Mouse (Mus musculus): Measurements from ENCODE around the gene Rpp25l. TPM values are rescaled to one million over a fixed set of nuclear protein-coding genes. Genes with fewer than 3 reads are reported as not detected.

Rpp25l gene
- polyA plus RNA-seq, 1 experiment = 9.0 TPM

DNA sequence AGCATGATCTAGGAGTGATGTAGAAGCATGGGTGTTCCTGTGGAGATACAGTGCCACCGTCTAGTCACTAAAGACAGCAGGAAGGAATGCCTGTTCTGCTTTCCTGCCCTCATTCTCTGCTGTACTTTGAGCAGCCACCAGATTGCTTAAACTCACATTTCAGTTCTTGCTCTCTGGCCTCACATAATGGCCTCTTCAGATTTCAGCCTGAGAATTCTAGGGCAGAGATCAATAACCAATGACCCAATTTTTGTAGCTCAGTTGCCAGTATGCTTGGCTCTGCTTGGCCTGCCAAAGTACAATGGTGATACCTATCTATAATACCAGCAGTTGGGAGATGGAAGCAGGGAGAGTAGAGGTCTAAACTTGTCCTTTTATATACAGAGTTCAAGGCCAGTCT lies 31.7 kb upstream of the Rpp25l start:
- no peak overlapping the region for H3K4me3 ChIP-seq (ENCODE audit: insufficient read depth, low read depth, low read length)
- H3K4me1 ChIP-seq (ENCODE audit: control insufficient read depth, insufficient read depth, insufficient read length, low read length) = peaks cover 6% of the 10 kb centered on the region; the same call in 1 of the 2 replicates
- H3K27ac ChIP-seq (replicated peaks; ENCODE audit: low read depth, low read length) = no peak overlapping the region

DNA sequence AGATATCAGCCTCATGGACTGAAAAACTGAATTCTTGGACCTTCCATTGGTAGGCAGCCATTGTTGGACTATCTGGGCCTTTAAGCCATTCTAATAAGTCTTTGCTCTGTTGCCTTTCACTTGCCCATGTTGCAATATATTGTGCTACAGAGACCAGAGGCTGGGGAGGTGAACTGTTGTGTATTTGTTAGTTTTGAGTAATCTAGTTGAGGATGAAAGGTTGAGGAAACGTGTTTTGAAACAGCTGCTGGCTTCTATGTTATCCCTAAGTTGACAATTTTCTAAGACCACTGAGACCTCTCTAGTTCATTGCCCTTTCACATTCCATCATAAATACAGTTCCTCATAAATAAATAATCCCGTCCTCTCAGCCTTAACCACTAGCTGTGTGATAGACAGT lies 30.8 kb upstream of the Rpp25l start:
- H3K4me3 ChIP-seq (ENCODE audit: insufficient read depth, low read depth, low read length) = no peak overlapping the region
- peaks cover 8% of the 10 kb centered on the region; the same call in 1 of the 2 replicates for H3K4me1 ChIP-seq (ENCODE audit: control insufficient read depth, insufficient read depth, insufficient read length, low read length)
- H3K27ac ChIP-seq (replicated peaks; ENCODE audit: low read depth, low read length) = no peak overlapping the region

DNA sequence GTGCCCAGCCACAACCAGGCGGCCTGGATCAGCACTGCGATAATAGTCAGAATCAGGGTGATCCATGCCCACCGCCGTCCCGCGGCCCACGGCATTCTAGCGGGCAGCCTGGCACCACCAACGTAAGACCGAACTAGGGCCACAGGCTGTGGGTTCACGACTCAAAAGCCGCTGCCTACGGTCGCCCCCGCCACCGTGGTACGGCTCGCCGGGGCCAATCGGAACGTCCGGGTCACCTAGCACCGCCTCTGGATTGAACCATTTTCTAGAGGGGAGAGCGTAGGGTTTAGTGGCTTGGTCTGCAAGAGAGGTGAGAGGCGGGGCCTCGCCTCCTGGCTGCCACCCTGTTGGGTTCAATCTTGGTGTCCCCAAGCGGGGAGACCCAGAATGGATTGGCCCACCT lies 27.8 kb upstream of the Rpp25l start:
- Histone ChIP-seq H3K27ac (replicated peaks; ENCODE audit: low read depth, low read length) (peak overlapping the region; percentile 77), H3K4me1 (ENCODE audit: control insufficient read depth, insufficient read depth, insufficient read length, low read length) (peaks cover 8% of the 10 kb centered on the region; the same call in 1 of the 2 replicates), H3K4me3 (ENCODE audit: insufficient read depth, low read depth, low read length) (peak overlapping the region; percentile 93)

DNA sequence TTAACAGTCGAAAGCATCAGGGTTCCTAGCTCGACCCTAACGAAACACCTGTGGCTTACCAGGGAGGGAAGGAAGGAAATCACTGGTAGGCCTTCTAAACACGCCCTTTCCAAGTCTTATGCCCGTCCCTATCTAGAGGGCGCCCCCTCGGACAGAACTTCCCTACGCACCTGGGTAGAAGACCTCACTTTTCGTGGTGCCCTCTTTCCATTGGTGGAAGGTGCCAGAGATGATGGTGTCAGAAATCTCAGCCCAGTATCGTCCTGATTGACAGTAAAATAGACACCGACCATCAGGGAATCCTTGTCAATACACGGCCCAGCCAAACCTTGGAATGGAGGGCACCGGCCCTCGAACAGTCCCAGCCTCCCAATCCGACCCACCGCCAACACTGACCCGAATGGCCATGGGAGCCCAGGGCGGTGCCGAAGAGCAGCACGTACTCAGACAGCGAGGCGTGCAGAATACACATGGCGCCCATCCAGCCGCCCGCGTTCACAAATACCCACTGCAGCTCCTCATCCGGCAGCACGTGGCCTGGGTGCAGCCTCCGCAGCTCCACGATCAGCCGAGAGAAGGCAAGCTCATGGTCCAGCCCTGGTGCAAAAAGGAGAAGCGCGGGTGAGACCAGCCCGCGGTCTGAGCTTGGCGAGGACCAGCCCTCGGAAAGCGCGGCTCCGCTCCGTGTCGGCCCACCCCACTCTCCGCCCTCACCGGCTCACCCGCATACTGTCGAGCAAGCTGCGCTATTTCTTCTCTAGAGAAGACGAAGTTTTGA lies 27.2 kb upstream of the Rpp25l start:
- Histone ChIP-seq H3K27ac (replicated peaks; ENCODE audit: low read depth, low read length) (peak overlapping the region; percentile 77), H3K4me1 (ENCODE audit: control insufficient read depth, insufficient read depth, insufficient read length, low read length) (peaks cover 8% of the 10 kb centered on the region; the same call in 1 of the 2 replicates), H3K4me3 (ENCODE audit: insufficient read depth, low read depth, low read length) (peak overlapping the region; percentile 93)

DNA sequence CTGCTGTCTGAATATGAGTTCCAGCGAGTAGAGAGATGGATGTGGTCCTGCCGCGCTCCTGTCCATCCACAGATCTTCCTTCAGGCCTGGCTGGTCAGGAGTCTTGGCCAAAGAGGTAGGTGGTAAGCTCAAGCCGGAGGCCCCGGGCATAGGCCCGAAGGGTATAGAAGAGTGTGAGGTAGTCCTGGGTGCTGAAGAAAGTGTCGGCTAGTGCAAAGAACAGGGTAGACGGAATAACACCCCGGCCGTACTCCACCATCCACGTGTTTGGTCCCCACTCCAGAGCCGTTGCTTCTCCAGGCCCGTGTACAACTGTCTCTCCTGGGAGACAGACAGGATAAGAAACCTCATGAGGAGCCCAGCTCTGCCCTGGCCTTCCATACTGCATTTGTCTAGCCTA lies 25.9 kb upstream of the Rpp25l start:
- Histone ChIP-seq H3K4me3 (ENCODE audit: insufficient read depth, low read depth, low read length) (no peak overlapping the region), H3K27ac (replicated peaks; ENCODE audit: low read depth, low read length) (no peak overlapping the region), H3K4me1 (ENCODE audit: control insufficient read depth, insufficient read depth, insufficient read length, low read length) (peaks cover 8% of the 10 kb centered on the region; the same call in 1 of the 2 replicates)

DNA sequence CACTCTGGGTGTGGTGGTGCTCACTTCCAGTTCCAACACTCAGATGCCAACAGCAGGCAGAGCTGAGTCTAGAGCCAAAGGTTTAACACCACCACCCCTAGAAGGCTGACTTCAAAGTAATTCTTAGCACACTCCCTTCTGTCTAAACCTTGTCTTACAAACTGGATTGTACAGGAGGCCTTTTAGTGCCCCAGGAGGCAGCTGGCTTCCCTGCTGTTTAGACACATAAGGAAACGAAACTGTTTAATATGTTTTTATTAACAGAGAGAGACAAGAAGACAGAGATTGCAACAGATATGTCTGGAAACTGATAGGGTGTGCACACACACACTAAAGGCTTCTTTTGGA lies 24.9 kb upstream of the Rpp25l start:
- Histone ChIP-seq H3K4me1 (ENCODE audit: control insufficient read depth, insufficient read depth, insufficient read length, low read length) (peaks cover 8% of the 10 kb centered on the region; the same call in 1 of the 2 replicates), H3K4me3 (ENCODE audit: insufficient read depth, low read depth, low read length) (no peak overlapping the region), H3K27ac (replicated peaks; ENCODE audit: low read depth, low read length) (no peak overlapping the region)

DNA sequence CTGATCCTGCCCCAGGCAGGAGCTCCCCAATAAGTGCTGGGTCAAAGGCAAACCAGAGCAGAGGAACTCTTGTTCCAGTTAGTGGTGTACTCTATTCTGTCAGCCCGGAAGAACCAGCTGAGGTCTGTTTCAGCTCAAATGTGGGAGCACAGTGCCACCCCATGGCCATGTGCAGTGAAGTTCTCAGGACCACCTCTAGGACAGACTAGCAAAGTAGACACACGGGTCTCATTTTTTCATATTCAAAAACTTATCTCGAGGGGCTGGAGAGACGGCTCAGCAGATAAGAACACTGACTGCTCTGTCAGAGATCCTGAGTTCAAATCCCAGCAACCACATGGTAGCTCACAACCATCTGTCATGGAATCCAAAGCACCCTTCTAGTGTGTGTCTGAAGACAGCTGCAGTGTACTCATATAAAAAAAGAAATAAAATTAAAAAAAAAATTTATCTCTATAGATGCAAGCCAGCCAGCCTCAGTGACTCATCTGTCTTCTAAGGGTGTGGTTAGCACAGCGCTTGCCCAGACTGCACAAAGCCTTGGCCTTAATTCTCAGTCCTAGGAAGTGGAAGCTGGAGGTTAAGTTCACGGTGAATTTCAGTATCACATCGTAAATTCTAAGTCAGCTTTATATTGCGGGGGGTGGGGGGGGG lies 24.4 kb upstream of the Rpp25l start:
- Histone ChIP-seq H3K4me3 (ENCODE audit: insufficient read depth, low read depth, low read length) (no peak overlapping the region), H3K27ac (replicated peaks; ENCODE audit: low read depth, low read length) (no peak overlapping the region), H3K4me1 (ENCODE audit: control insufficient read depth, insufficient read depth, insufficient read length, low read length) (peaks cover 8% of the 10 kb centered on the region; the same call in 1 of the 2 replicates)

DNA sequence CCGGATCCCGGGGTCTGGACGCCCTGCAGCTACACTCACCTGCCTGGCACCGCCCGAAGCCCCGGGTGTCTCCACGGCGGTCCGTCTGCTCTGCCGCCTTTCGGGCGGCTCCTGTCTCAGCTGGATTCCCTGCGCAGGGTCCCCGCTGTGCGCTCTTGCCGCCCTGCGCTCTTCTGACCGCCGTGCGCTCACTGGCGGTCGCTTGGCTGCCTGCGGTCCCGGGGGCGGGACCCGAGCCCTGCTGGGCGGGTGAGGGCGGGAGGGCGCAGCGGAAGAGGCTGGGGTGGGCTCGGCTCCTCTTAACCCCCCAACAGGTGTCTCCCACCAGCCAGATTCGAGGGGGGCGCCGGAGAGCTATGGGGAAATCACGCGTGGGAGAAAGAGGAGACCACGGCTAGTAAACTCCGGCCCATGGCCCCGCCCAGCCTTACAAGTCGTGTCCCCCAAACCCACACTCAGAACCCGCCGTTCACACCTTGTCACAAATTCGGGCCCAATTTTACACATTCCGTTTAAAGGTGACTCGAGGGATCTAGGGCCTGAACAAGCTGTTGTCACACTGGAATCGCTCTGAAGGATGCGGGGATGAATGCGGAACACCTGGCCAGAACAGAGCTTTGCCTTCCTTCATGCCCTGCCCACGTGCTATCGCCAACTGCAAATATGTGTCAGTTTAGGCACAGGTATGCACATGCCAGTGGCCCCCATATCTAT lies 17.9 kb upstream of the Rpp25l start, which contains the start of gene Arid3c:
Gene Arid3c (minus strand): TSS at position 91 of the 714 bp plus-strand sequence.
- Histone ChIP-seq H3K4me3 (ENCODE audit: insufficient read depth, low read depth, low read length) (peak within 1 kb of the TSS; percentile 21), H3K4me1 (ENCODE audit: control insufficient read depth, insufficient read depth, insufficient read length, low read length) (no peaks in the 10 kb centered on the region; the same call in 1 of the 2 replicates), H3K27ac (replicated peaks; ENCODE audit: low read depth, low read length) (no peak within 1 kb of the TSS)

DNA sequence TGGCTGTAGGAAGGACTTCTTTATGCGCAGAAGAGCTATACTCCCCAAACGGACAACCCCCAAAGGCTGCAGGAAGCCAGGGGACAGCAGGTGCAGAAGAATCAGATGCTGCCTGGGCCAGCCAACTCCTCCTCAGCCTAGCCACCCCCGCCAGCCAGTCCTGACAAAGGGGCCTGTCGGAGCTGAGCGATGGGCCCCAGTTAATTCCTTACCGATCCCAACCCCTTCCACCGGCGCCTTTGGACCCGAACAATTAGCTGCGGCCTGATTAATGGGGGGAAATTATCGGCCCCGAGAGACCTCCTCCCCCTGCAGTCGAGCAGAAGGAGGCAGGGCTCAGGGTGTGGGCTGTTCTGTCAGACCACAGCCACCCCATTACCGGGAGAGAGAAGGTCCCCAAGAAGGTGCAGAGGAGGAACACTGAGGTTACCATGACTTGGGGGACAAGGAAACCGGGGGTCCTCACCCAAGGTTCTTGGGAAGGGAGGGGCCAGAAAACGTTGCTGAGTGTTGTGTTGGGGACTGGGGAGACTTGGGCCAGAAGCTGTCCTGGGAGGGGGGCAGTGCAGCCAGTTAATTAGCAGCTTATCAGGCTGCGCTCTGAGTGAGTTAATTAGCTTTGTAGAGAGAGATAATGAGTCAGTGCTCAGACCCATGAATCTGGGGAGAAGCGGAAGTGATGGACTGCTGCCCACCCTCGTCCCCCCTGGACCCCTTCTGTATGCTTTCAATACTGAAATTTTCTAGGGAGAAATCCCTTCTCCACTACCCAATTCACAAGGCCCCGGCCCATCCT lies 13.7 kb upstream of the Rpp25l start:
- H3K4me1 ChIP-seq (ENCODE audit: control insufficient read depth, insufficient read depth, insufficient read length, low read length) = peaks cover 4% of the 10 kb centered on the region
- H3K27ac ChIP-seq (replicated peaks; ENCODE audit: low read depth, low read length) = no peak overlapping the region
- H3K4me3 ChIP-seq (ENCODE audit: insufficient read depth, low read depth, low read length) = no peak overlapping the region

DNA sequence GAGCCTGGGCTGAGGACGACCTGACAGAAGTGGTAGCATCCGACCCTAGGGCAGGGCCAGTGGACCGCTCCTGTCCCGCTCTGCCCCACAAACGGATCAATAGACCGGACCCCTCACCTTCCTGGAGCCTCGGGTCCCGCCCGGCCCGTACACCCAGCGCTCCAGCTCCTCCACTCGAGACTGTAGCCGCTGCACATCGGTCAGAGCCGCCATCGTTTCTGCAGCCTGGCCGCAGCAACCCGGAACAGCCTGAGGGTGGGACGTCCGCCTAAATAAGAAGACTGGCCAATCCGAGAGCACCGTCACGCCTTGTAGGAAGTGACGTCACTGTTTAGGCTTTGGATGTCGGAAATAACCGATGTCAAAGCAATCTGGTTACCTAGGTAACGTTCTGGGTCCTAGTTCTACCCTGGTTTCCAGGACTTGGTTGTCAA lies 9.6 kb upstream of the Rpp25l start, which contains the start of gene Dctn3:
Gene Dctn3 (minus strand): TSS at position 253 of the 434 bp plus-strand sequence.
- H3K27ac ChIP-seq (replicated peaks; ENCODE audit: low read depth, low read length) = no peak within 1 kb of the TSS
- peak within 1 kb of the TSS; percentile 94 for H3K4me3 ChIP-seq (ENCODE audit: insufficient read depth, low read depth, low read length)
- peaks cover 7% of the 10 kb centered on the region; the same call in 1 of the 2 replicates for H3K4me1 ChIP-seq (ENCODE audit: control insufficient read depth, insufficient read depth, insufficient read length, low read length)

DNA sequence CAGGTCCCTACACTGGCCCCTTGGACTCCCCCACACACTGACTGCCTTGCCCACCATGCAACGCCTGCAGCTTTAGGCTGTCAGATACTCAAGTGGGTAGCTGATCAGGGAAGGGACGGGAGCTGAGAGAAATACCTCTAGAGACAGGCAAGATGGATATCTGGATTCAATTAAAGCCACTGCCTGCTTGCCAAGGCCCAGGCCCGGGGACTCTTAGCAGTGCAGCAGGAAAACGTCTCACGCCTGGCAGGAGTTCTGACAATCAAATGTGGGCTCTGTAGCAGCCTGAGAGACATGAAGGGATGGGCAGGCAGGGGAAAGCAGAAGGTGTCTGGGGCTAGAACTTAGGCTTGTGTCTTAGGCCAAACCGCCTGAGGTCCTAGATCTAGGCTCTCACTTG lies 3.5 kb upstream of the Rpp25l start:
- no peak overlapping the region for H3K27ac ChIP-seq (replicated peaks; ENCODE audit: low read depth, low read length)
- H3K4me1 ChIP-seq (ENCODE audit: control insufficient read depth, insufficient read depth, insufficient read length, low read length) = peaks cover 4% of the 10 kb centered on the region
- H3K4me3 ChIP-seq (ENCODE audit: insufficient read depth, low read depth, low read length) = no peak overlapping the region

DNA sequence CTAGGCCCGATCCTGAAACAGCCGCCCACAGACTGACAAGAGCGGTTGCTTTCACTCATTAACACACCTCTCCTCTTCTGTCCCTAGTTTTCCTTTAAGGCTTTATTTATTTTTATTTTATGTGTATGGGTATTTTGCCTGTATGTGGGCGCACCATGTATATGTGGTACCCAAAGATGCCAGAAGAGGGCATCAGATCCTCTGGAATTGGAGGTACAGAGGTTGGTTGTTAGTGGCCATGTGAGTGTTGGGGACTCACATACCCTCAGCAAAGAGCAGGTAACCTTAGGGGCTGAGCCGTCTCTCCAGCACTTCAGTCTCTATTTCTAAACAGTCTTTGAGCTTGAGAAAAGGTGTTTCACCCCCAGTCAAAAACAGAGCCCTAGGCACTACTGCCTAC lies 2.3 kb upstream of the Rpp25l start:
- Histone ChIP-seq H3K4me3 (ENCODE audit: insufficient read depth, low read depth, low read length) (no peak overlapping the region), H3K27ac (replicated peaks; ENCODE audit: low read depth, low read length) (no peak overlapping the region), H3K4me1 (ENCODE audit: control insufficient read depth, insufficient read depth, insufficient read length, low read length) (peaks cover 4% of the 10 kb centered on the region)

DNA sequence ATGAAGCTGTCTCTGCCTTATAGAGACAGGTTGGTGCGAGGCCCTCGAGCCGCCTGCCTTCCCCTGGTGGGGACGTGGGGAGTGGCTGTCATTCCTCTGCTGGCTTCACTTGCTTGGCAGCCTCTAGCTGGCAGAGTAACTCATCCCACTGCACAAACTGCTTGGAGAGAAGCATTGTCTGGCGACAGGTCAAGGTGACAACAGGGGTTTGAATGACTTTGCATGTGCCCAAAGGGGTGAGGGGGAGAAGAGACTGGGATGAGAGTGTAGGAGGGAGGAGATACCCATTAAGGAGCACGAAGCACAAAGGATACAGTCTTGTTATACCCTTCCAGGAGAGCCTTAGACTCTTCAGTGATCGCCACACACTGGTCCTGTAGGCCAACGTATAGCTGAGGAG lies 1.7 kb upstream of the Rpp25l start:
- H3K4me3 ChIP-seq (ENCODE audit: insufficient read depth, low read depth, low read length) = no peak overlapping the region
- H3K4me1 ChIP-seq (ENCODE audit: control insufficient read depth, insufficient read depth, insufficient read length, low read length) = peaks cover 4% of the 10 kb centered on the region
- no peak overlapping the region for H3K27ac ChIP-seq (replicated peaks; ENCODE audit: low read depth, low read length)

DNA sequence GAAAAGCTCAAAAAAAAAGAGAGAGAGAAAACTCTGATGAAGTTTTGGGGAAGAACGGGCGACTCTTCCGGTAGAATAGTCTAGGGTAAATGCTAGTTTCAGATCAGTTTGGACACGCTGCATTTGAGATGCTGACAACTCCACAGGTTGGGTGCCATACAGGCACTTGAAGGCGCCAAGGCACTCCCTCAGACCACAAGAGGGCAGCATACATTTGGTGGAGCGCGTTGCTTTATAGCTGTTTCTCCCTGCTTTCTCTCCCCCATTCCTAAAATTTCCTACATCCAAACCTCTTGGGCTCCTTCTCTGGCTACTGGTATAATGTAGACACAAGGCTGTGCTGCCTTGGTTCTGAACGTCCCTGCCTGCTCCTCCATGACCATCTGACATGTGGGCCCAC lies 942 bp upstream of the Rpp25l start:
- Histone ChIP-seq H3K4me3 (ENCODE audit: insufficient read depth, low read depth, low read length) (no peak overlapping the region), H3K4me1 (ENCODE audit: control insufficient read depth, insufficient read depth, insufficient read length, low read length) (peaks cover 4% of the 10 kb centered on the region), H3K27ac (replicated peaks; ENCODE audit: low read depth, low read length) (no peak overlapping the region)

All from brown adipose tissue, adult 24 weeks (tissue).